Comparison of ENCODE assay signal across 8 mouse cellular contexts in genomic region chr7:144895305-144896111, GRCm38 (mm10). TPM values are rescaled to one million over a fixed set of nuclear protein-coding genes. Genes with fewer than 3 reads are reported as not detected.
DNase-seq lines count a peak whose midpoint lies in the region; ATAC-seq and TF ChIP-seq lines count a peak whose summit lies in the region.

No protein-coding gene starts in this region.

- peak overlapping the region; percentile 41 for H3K4me3 ChIP-seq in intestine, postnatal 0 days (ENCODE audit: low read depth, low read length)
- H3K4me3 ChIP-seq in limb, embryonic 13.5 days: peak overlapping the region; percentile 48
- H3K4me3 ChIP-seq in midbrain, embryonic 14.5 days (replicated peaks; ENCODE audit: low read depth, low read length): peak overlapping the region; percentile 44

- no peak overlapping the region for H3K9ac ChIP-seq in intestine, postnatal 0 days (ENCODE audit: low read depth, low read length)
- H3K9ac ChIP-seq in limb, embryonic 13.5 days: peak overlapping the region; percentile 63
- peak overlapping the region; percentile 54 for H3K9ac ChIP-seq in midbrain, embryonic 14.5 days (replicated peaks; ENCODE audit: low read length)

- peaks cover 10% of the 10 kb centered on the region; the same call in 1 of the 2 replicates for H3K4me1 ChIP-seq in intestine, postnatal 0 days (replicated peaks; ENCODE audit: control insufficient read depth, insufficient read depth, low read length)
- peaks cover 28% of the 10 kb centered on the region for H3K4me1 ChIP-seq in limb, embryonic 13.5 days
- H3K4me1 ChIP-seq in midbrain, embryonic 14.5 days (ENCODE audit: control insufficient read depth, insufficient read depth, low read length): peaks cover 20% of the 10 kb centered on the region

- no peaks in the 10 kb centered on the region for H3K9me3 ChIP-seq in intestine, postnatal 0 days (ENCODE audit: control insufficient read depth)
- H3K9me3 ChIP-seq in limb, embryonic 13.5 days: no peaks in the 10 kb centered on the region
- H3K9me3 ChIP-seq in midbrain, embryonic 14.5 days (ENCODE audit: control insufficient read depth, low read length): no peaks in the 10 kb centered on the region

- peak; percentile 62 for ATAC-seq in intestine, postnatal 0 days
- ATAC-seq in limb, embryonic 13.5 days (ENCODE audit: low FRiP score, low read depth): peak; percentile 73
- ATAC-seq in midbrain, embryonic 14.5 days (ENCODE audit: low FRiP score, low TSS enrichment): peak; percentile 74

- WGBS in intestine, postnatal 0 days: 1% methylated on average over 37 of the region's 37 CpGs
- WGBS in limb, embryonic 13.5 days: 0% methylated on average over 37 of the region's 37 CpGs
- WGBS in midbrain, embryonic 14.5 days: under 1% methylated on average over 37 of the region's 37 CpGs

- H3K4me2 ChIP-seq in intestine, postnatal 0 days (replicated peaks; ENCODE audit: low read depth): peak overlapping the region; percentile 77
- peak overlapping the region; percentile 91 for H3K4me2 ChIP-seq in limb, embryonic 13.5 days (replicated peaks)
- H3K4me2 ChIP-seq in midbrain, embryonic 14.5 days (ENCODE audit: low read length): peak overlapping the region; percentile 93

- no peaks in the 10 kb centered on the region for H3K36me3 ChIP-seq in intestine, postnatal 0 days (ENCODE audit: control insufficient read depth, insufficient read depth)
- no peaks in the 10 kb centered on the region for H3K36me3 ChIP-seq in limb, embryonic 13.5 days
- no peaks in the 10 kb centered on the region for H3K36me3 ChIP-seq in midbrain, embryonic 14.5 days (ENCODE audit: control insufficient read depth, insufficient read depth, low read length)

- TF ChIP-seq CTCF in intestine, postnatal 0 days (IDR thresholded peaks at IDR 0.05; ENCODE audit: low read depth): peak; percentile 95

- peaks cover 50% of the 10 kb centered on the region for H3K27me3 ChIP-seq in intestine, postnatal 0 days (replicated peaks; ENCODE audit: control insufficient read depth, insufficient read depth, low read length)
- peaks cover 75% of the 10 kb centered on the region for H3K27me3 ChIP-seq in limb, embryonic 13.5 days
- H3K27me3 ChIP-seq in midbrain, embryonic 14.5 days (ENCODE audit: control insufficient read depth, insufficient read depth, low read length): peaks cover 4% of the 10 kb centered on the region

- DNase-seq in left cerebral cortex, adult 18-20 months (ENCODE audit: low spot score in 2 of 2): peak; percentile 68 to 73
- no peak for DNase-seq in left cerebral cortex, adult 11 months (ENCODE audit: low spot score)
- DNase-seq in cerebellum, postnatal 4 days (ENCODE audit: low spot score in 2 of 2): peak; percentile 57 to 76
- peak; percentile 40 for DNase-seq in gastrocnemius, postnatal 25 days
- DNase-seq in midbrain, embryonic 14.5 days: peak; percentile 92
- peak; percentile 32 to 62 for DNase-seq in spleen, adult 18-20 months

- H3K27ac ChIP-seq in intestine, postnatal 0 days (ENCODE audit: low read depth, low read length): no peak overlapping the region
- no peak overlapping the region for H3K27ac ChIP-seq in limb, embryonic 13.5 days
- peak overlapping the region; percentile 55; the same call in 1 of the 2 replicates for H3K27ac ChIP-seq in midbrain, embryonic 14.5 days (replicated peaks; ENCODE audit: low read depth, low read length)

RNA-seq across cellular contexts. Expression of gene Fgf15, which starts 0.8 kb away (rescaled TPM):
- total RNA-seq in left cerebral cortex, adult 18-20 months (2021): not detected
- not detected for total RNA-seq in gastrocnemius, postnatal 25 days (2021)
- 51.7 and 76.9 TPM in 2 replicates for polyA plus RNA-seq in intestine, postnatal 0 days (2015; fragmentation: Nextera tagmentation; extraction: Ambion mirVana)
- polyA plus RNA-seq in limb, embryonic 13.5 days (2015; fragmentation: Nextera tagmentation; extraction: Ambion mirVana): 0.22 and 0.31 TPM in 2 replicates
- polyA plus RNA-seq in midbrain, embryonic 14.5 days (2014; fragmentation: Nextera tagmentation; extraction: Ambion mirVana): 44.5 and 62.6 TPM in 2 replicates

RNA-seq across cellular contexts. Expression of gene LTO1, which starts 19.4 kb away (rescaled TPM):
- total RNA-seq in left cerebral cortex, adult 18-20 months (2021): 10 to 100 TPM; 27.0 to 27.2 TPM
- 1 to 10 TPM; 7.0 to 8.4 TPM for total RNA-seq in gastrocnemius, postnatal 25 days (2021)
- 16.2 and 21.1 TPM in 2 replicates for polyA plus RNA-seq in intestine, postnatal 0 days (2015; fragmentation: Nextera tagmentation; extraction: Ambion mirVana)
- 27.5 and 32.9 TPM in 2 replicates for polyA plus RNA-seq in limb, embryonic 13.5 days (2015; fragmentation: Nextera tagmentation; extraction: Ambion mirVana)
- 25.4 and 34.8 TPM in 2 replicates for polyA plus RNA-seq in midbrain, embryonic 14.5 days (2014; fragmentation: Nextera tagmentation; extraction: Ambion mirVana)

RNA-seq across cellular contexts. Expression of gene Ccnd1, which starts 44.2 kb away (rescaled TPM):
- total RNA-seq in left cerebral cortex, adult 18-20 months (2021): 10 to 100 TPM; 42.9 to 57.5 TPM
- total RNA-seq in gastrocnemius, postnatal 25 days (2021): 10 to 100 TPM; 11.4 to 14.1 TPM
- 41.5 and 42.9 TPM in 2 replicates for polyA plus RNA-seq in intestine, postnatal 0 days (2015; fragmentation: Nextera tagmentation; extraction: Ambion mirVana)
- 167 and 169 TPM in 2 replicates for polyA plus RNA-seq in limb, embryonic 13.5 days (2015; fragmentation: Nextera tagmentation; extraction: Ambion mirVana)
- 40.1 and 76.3 TPM in 2 replicates for polyA plus RNA-seq in midbrain, embryonic 14.5 days (2014; fragmentation: Nextera tagmentation; extraction: Ambion mirVana)

RNA-seq across cellular contexts. Expression of gene Fgf4, which starts 48.3 kb away (rescaled TPM):
- not detected for total RNA-seq in left cerebral cortex, adult 18-20 months (2021)
- under 1 TPM in 1 of 2 experiments, not detected in 1; 0.27 TPM for total RNA-seq in gastrocnemius, postnatal 25 days (2021)
- not detected in 2 replicates for polyA plus RNA-seq in intestine, postnatal 0 days (2015; fragmentation: Nextera tagmentation; extraction: Ambion mirVana)
- 0.79 and 1.1 TPM in 2 replicates for polyA plus RNA-seq in limb, embryonic 13.5 days (2015; fragmentation: Nextera tagmentation; extraction: Ambion mirVana)
- not detected in 2 replicates for polyA plus RNA-seq in midbrain, embryonic 14.5 days (2014; fragmentation: Nextera tagmentation; extraction: Ambion mirVana)

RNA-seq across cellular contexts. Expression of gene Fgf3, which starts 57.6 kb away (rescaled TPM):
- total RNA-seq in left cerebral cortex, adult 18-20 months (2021): 1 to 10 TPM in 1 of 2 experiments, under 1 TPM in 1; 0.61 to 1.1 TPM
- total RNA-seq in gastrocnemius, postnatal 25 days (2021): not detected
- not detected in 2 replicates for polyA plus RNA-seq in intestine, postnatal 0 days (2015; fragmentation: Nextera tagmentation; extraction: Ambion mirVana)
- polyA plus RNA-seq in limb, embryonic 13.5 days (2015; fragmentation: Nextera tagmentation; extraction: Ambion mirVana): 0.23 and 0.25 TPM in 2 replicates
- polyA plus RNA-seq in midbrain, embryonic 14.5 days (2014; fragmentation: Nextera tagmentation; extraction: Ambion mirVana): 16.7 and 22.6 TPM in 2 replicates

Comparison
In these comparisons a context has a peak if more than half of its experiments do, and no peak if none do; other contexts are left out.
1. RNA of gene Fgf15, which starts 0.8 kb away (polyA plus RNA-seq): 44.5 to 62.6 TPM in midbrain, embryonic 14.5 days and 51.7 to 76.9 TPM in intestine, postnatal 0 days; 0.22 to 0.31 TPM in limb, embryonic 13.5 days; every median in the first group is over 10 times any median in the second.
2. Peak in every context shown above with its lines, with median percentiles within 50 percentile points of each other: ATAC-seq, H3K4me2 ChIP-seq and H3K4me3 ChIP-seq.